Comparison of ENCODE assay signal across 44 mouse cellular contexts in genomic region chr17:26802886-26803285, GRCm38 (mm10). TPM values are rescaled to one million over a fixed set of nuclear protein-coding genes. Genes with fewer than 3 reads are reported as not detected.
"Had no signal": no experiment of that assay in that cellular context is flagged by ENCODE, and none has a peak within 500 bp of the region (broad histone marks: within the 10 kb centered on the region; RNA-seq: fewer than 3 reads in every experiment).

No protein-coding gene starts in this region.

- H3K27me3 ChIP-seq: limb, embryonic 13.5 days; limb, embryonic 15.5 days; liver, embryonic 13.5 days; lung, embryonic 15.5 days; midbrain, embryonic 13.5 days; midbrain, embryonic 15.5 days; neural tube, embryonic 12.5 days had no signal

- H3K27ac ChIP-seq: limb, embryonic 10.5 days; limb, embryonic 12.5 days; limb, embryonic 13.5 days; limb, embryonic 15.5 days; liver, embryonic 12.5 days; liver, embryonic 13.5 days; liver, embryonic 14.5 days; liver, embryonic 15.5 days; lung, embryonic 15.5 days; macrophage; midbrain, embryonic 10.5 days; midbrain, embryonic 12.5 days; midbrain, embryonic 13.5 days; midbrain, embryonic 15.5 days; neural tube, embryonic 12.5 days had no signal

- DNase-seq: left cerebral cortex, postnatal 4 days; liver, embryonic 13.5 days; lung, adult 18-20 months; lung, adult 2 months; lung, embryonic 14.5 days; lung, postnatal 10 days; lung, postnatal 14 days; lung, postnatal 36 days; lung, postnatal 4 days; midbrain, embryonic 14.5 days had no signal

- ATAC-seq: liver, embryonic 12.5 days; liver, postnatal 0 days; lung, postnatal 0 days; midbrain, embryonic 13.5 days; midbrain, embryonic 15.5 days; midbrain, embryonic 16.5 days had no signal

- H3K9ac ChIP-seq: limb, embryonic 12.5 days; limb, embryonic 13.5 days; limb, embryonic 15.5 days; liver, embryonic 12.5 days; liver, embryonic 13.5 days; liver, embryonic 14.5 days; liver, embryonic 15.5 days; liver, postnatal 0 days; lung, embryonic 14.5 days; lung, embryonic 15.5 days; midbrain, embryonic 12.5 days; midbrain, embryonic 13.5 days; midbrain, embryonic 15.5 days; neural tube, embryonic 12.5 days had no signal

- H3K36me3 ChIP-seq: limb, embryonic 10.5 days; limb, embryonic 12.5 days; limb, embryonic 13.5 days; limb, embryonic 15.5 days; liver, embryonic 12.5 days; liver, embryonic 13.5 days; liver, embryonic 15.5 days; lung, embryonic 15.5 days; midbrain, embryonic 10.5 days; midbrain, embryonic 12.5 days; midbrain, embryonic 13.5 days; midbrain, embryonic 15.5 days; neural tube, embryonic 12.5 days had no signal

- H3K4me2 ChIP-seq: limb, embryonic 12.5 days; limb, embryonic 13.5 days; limb, embryonic 15.5 days; liver, embryonic 11.5 days; liver, embryonic 12.5 days; liver, embryonic 13.5 days; liver, embryonic 15.5 days; lung, embryonic 14.5 days; lung, embryonic 15.5 days; midbrain, embryonic 11.5 days; midbrain, embryonic 12.5 days; midbrain, embryonic 13.5 days; midbrain, embryonic 15.5 days; neural tube, embryonic 12.5 days had no signal

- H3K4me1 ChIP-seq: limb, embryonic 10.5 days; limb, embryonic 12.5 days; limb, embryonic 13.5 days; limb, embryonic 15.5 days; liver, embryonic 12.5 days; liver, embryonic 13.5 days; liver, embryonic 15.5 days; lung, embryonic 15.5 days; megakaryocyte, embryonic 14.5 days; midbrain, embryonic 10.5 days; midbrain, embryonic 12.5 days; midbrain, embryonic 13.5 days; midbrain, embryonic 15.5 days; neural tube, embryonic 12.5 days had no signal

- H3K4me3 ChIP-seq: limb, embryonic 10.5 days; limb, embryonic 12.5 days; limb, embryonic 13.5 days; limb, embryonic 15.5 days; liver, embryonic 12.5 days; liver, embryonic 13.5 days; liver, embryonic 15.5 days; lung, embryonic 15.5 days; megakaryocyte, embryonic 14.5 days; midbrain, embryonic 10.5 days; midbrain, embryonic 12.5 days; midbrain, embryonic 13.5 days; midbrain, embryonic 15.5 days; myocyte; neural tube, embryonic 12.5 days had no signal

- H3K9me3 ChIP-seq: limb, embryonic 10.5 days; limb, embryonic 13.5 days; limb, embryonic 15.5 days; liver, embryonic 12.5 days; liver, embryonic 15.5 days; lung, embryonic 15.5 days; midbrain, embryonic 10.5 days; midbrain, embryonic 12.5 days; midbrain, embryonic 13.5 days; midbrain, embryonic 15.5 days; neural tube, embryonic 12.5 days had no signal

RNA-seq across cellular contexts. Expression of gene Nkx2-5, which starts 41.9 kb away (rescaled TPM):
- total RNA-seq: left cerebral cortex, postnatal 10 days; left cerebral cortex, postnatal 14 days; left cerebral cortex, postnatal 25 days; left cerebral cortex, postnatal 36 days; left cerebral cortex, postnatal 4 days; liver, adult 2 months; megakaryocyte progenitor cell, adult 5-6 weeks; megakaryocyte, adult 5-6 weeks; megakaryocyte-erythroid progenitor cell, adult 5-6 weeks; midbrain, postnatal 0 days; monocyte, adult 5-6 weeks had no signal
- polyA plus RNA-seq: limb, embryonic 11.5 days; limb, embryonic 12.5 days; limb, embryonic 13.5 days; limb, embryonic 15.5 days; liver, adult 2 months; liver, embryonic 13.5 days; liver, embryonic 14.5 days; liver, embryonic 16.5 days; liver, postnatal 0 days; macrophage; midbrain, embryonic 10.5 days; midbrain, embryonic 11.5 days; midbrain, embryonic 12.5 days; midbrain, embryonic 13.5 days; midbrain, embryonic 14.5 days; midbrain, embryonic 16.5 days; midbrain, postnatal 0 days; neural tube, embryonic 11.5 days; neural tube, embryonic 12.5 days had no signal
